Mouse (Mus musculus): ENCODE measurements around the gene Dusp3. TPM values are rescaled to one million over a fixed set of nuclear protein-coding genes. Genes with fewer than 3 reads are reported as not detected.

Dusp3 gene
- total RNA-seq (2014; rRNA removed) (36.3 and 54.3 TPM in 2 replicates), polyA plus RNA-seq (2015; fragmentation: Nextera tagmentation; extraction: Ambion mirVana) (44.1 and 48.5 TPM in 2 replicates)

GRCm38 (mm10) chr11:101986913-101987312 is at the start of gene Dusp3:
TSS of gene Dusp3 (minus strand) at chr11:101987013.
- WGBS, result 76% methylated on average over 3 of the region's 3 CpGs
- no peak within 1 kb of the TSS for H3K4me3 ChIP-seq (ENCODE audit: low read depth, low read length)
- no peak within 1 kb of the TSS for H3K4me2 ChIP-seq (ENCODE audit: low read depth, low read length, poor library complexity, severe bottlenecking)
- H3K36me3 ChIP-seq (ENCODE audit: insufficient read depth, low read length), result no peaks in the 10 kb centered on the region
- H3K27ac ChIP-seq (ENCODE audit: low read depth, low read length), result no peak within 1 kb of the TSS
- no peak within 1 kb of the TSS for H3K9ac ChIP-seq (replicated peaks; ENCODE audit: low read length, poor library complexity, severe bottlenecking)
- peaks cover 8% of the 10 kb centered on the region; the same call in 1 of the 2 replicates for H3K4me1 ChIP-seq (ENCODE audit: insufficient read depth, low read length)
- no peaks in the 10 kb centered on the region for H3K9me3 ChIP-seq (ENCODE audit: low read length)
- DNase-seq (ENCODE audit: low spot score), result no peak
- no peak for ATAC-seq (ENCODE audit: low FRiP score)
- TF ChIP-seq CTCF (IDR thresholded peaks at IDR 0.05), result no peak
- no peaks in the 10 kb centered on the region for H3K27me3 ChIP-seq (ENCODE audit: insufficient read depth, low read length)

- no peak overlapping the region for H3K4me3 ChIP-seq (ENCODE audit: low read depth, low read length)
- WGBS, result 78% methylated on average over 7 of the region's 7 CpGs
- H3K4me2 ChIP-seq (ENCODE audit: low read depth, low read length, poor library complexity, severe bottlenecking), result no peak overlapping the region
- DNase-seq (ENCODE audit: low spot score) (no peak), ATAC-seq (ENCODE audit: low FRiP score) (no peak)
- H3K27ac ChIP-seq (ENCODE audit: low read depth, low read length), result no peak overlapping the region
- no peaks in the 10 kb centered on the region for H3K9me3 ChIP-seq (ENCODE audit: low read length)
- no peak overlapping the region for H3K9ac ChIP-seq (replicated peaks; ENCODE audit: low read length, poor library complexity, severe bottlenecking)
- no peaks in the 10 kb centered on the region for H3K4me1 ChIP-seq (ENCODE audit: insufficient read depth, low read length)
- no peaks in the 10 kb centered on the region for H3K36me3 ChIP-seq (ENCODE audit: insufficient read depth, low read length)
- no peak for TF ChIP-seq CTCF (IDR thresholded peaks at IDR 0.05)
- H3K27me3 ChIP-seq (ENCODE audit: insufficient read depth, low read length), result no peaks in the 10 kb centered on the region
Observed at GRCm38 (mm10) chr11:102036336-102036735, 49.5 kb upstream of the Dusp3 start.

GRCm38 (mm10) chr11:102035456-102035960 is 48.7 kb upstream of the Dusp3 start:
- H3K9me3 ChIP-seq (ENCODE audit: low read length), result no peaks in the 10 kb centered on the region
- DNase-seq (ENCODE audit: low spot score) (no peak), ATAC-seq (ENCODE audit: low FRiP score) (no peak)
- no peak overlapping the region for H3K27ac ChIP-seq (ENCODE audit: low read depth, low read length)
- no peaks in the 10 kb centered on the region for H3K36me3 ChIP-seq (ENCODE audit: insufficient read depth, low read length)
- H3K4me2 ChIP-seq (ENCODE audit: low read depth, low read length, poor library complexity, severe bottlenecking), result no peak overlapping the region
- no peaks in the 10 kb centered on the region for H3K27me3 ChIP-seq (ENCODE audit: insufficient read depth, low read length)
- TF ChIP-seq CTCF (IDR thresholded peaks at IDR 0.05), result no peak
- 80% methylated on average over 5 of the region's 5 CpGs for WGBS
- no peak overlapping the region for H3K4me3 ChIP-seq (ENCODE audit: low read depth, low read length)
- no peaks in the 10 kb centered on the region for H3K4me1 ChIP-seq (ENCODE audit: insufficient read depth, low read length)
- no peak overlapping the region for H3K9ac ChIP-seq (replicated peaks; ENCODE audit: low read length, poor library complexity, severe bottlenecking)

GRCm38 (mm10) chr11:102034887-102035286 is 48.1 kb upstream of the Dusp3 start:
- 49% methylated on average over 8 of the region's 8 CpGs for WGBS
- no peak overlapping the region for H3K9ac ChIP-seq (replicated peaks; ENCODE audit: low read length, poor library complexity, severe bottlenecking)
- H3K27ac ChIP-seq (ENCODE audit: low read depth, low read length), result no peak overlapping the region
- no peaks in the 10 kb centered on the region for H3K4me1 ChIP-seq (ENCODE audit: insufficient read depth, low read length)
- ATAC-seq (ENCODE audit: low FRiP score) (no peak), DNase-seq (ENCODE audit: low spot score) (peak; percentile 70)
- no peaks in the 10 kb centered on the region for H3K36me3 ChIP-seq (ENCODE audit: insufficient read depth, low read length)
- no peaks in the 10 kb centered on the region for H3K27me3 ChIP-seq (ENCODE audit: insufficient read depth, low read length)
- H3K9me3 ChIP-seq (ENCODE audit: low read length), result no peaks in the 10 kb centered on the region
- no peak overlapping the region for H3K4me3 ChIP-seq (ENCODE audit: low read depth, low read length)
- no peak overlapping the region for H3K4me2 ChIP-seq (ENCODE audit: low read depth, low read length, poor library complexity, severe bottlenecking)
- no peak for TF ChIP-seq CTCF (IDR thresholded peaks at IDR 0.05)

- DNase-seq (ENCODE audit: low spot score) (no peak), ATAC-seq (ENCODE audit: low FRiP score) (no peak)
- no peak for TF ChIP-seq CTCF (IDR thresholded peaks at IDR 0.05)
- Histone ChIP-seq H3K4me2 (ENCODE audit: low read depth, low read length, poor library complexity, severe bottlenecking) (no peak overlapping the region), H3K36me3 (ENCODE audit: insufficient read depth, low read length) (no peaks in the 10 kb centered on the region), H3K4me3 (ENCODE audit: low read depth, low read length) (no peak overlapping the region), H3K9me3 (ENCODE audit: low read length) (no peaks in the 10 kb centered on the region), H3K9ac (replicated peaks; ENCODE audit: low read length, poor library complexity, severe bottlenecking) (no peak overlapping the region), H3K4me1 (ENCODE audit: insufficient read depth, low read length) (no peaks in the 10 kb centered on the region), H3K27me3 (ENCODE audit: insufficient read depth, low read length) (no peaks in the 10 kb centered on the region), H3K27ac (ENCODE audit: low read depth, low read length) (no peak overlapping the region)
- WGBS, result 94% methylated on average over 12 of the region's 12 CpGs
Observed at GRCm38 (mm10) chr11:102033055-102033591, 46.3 kb upstream of the Dusp3 start.

GRCm38 (mm10) chr11:102031149-102031548 is 44.3 kb upstream of the Dusp3 start:
- Histone ChIP-seq H3K36me3 (ENCODE audit: insufficient read depth, low read length) (no peaks in the 10 kb centered on the region), H3K4me1 (ENCODE audit: insufficient read depth, low read length) (no peaks in the 10 kb centered on the region), H3K4me3 (ENCODE audit: low read depth, low read length) (no peak overlapping the region), H3K9me3 (ENCODE audit: low read length) (no peaks in the 10 kb centered on the region), H3K27me3 (ENCODE audit: insufficient read depth, low read length) (no peaks in the 10 kb centered on the region), H3K4me2 (ENCODE audit: low read depth, low read length, poor library complexity, severe bottlenecking) (no peak overlapping the region), H3K9ac (replicated peaks; ENCODE audit: low read length, poor library complexity, severe bottlenecking) (no peak overlapping the region), H3K27ac (ENCODE audit: low read depth, low read length) (no peak overlapping the region)
- DNase-seq (ENCODE audit: low spot score), result peak; percentile 64
- no peak for ATAC-seq (ENCODE audit: low FRiP score)
- no peak for TF ChIP-seq CTCF (IDR thresholded peaks at IDR 0.05)
- 65% methylated on average over 7 of the region's 7 CpGs for WGBS

Data from midbrain, postnatal 0 days (tissue).